Mouse (Mus musculus) ES-E14 (cell line): Measurements from ENCODE around the gene Zfp810. TPM values are rescaled to one million over a fixed set of nuclear protein-coding genes. Genes with fewer than 3 reads are reported as not detected.

ENCODE experiments used
- DNase-seq: peaks from one replicate; pipeline ENCODE4 v3.0.0-alpha.2; 2013; ENCODE audit warnings: low read depth, low spot score
- H3K27ac ChIP-seq: 2 replicates; pipeline ENCODE4 v1.5.1; 2012; ENCODE audit warnings: low read depth, mild to moderate bottlenecking, low read length, moderate library complexity, mixed read lengths; ENCODE audit not compliant: poor library complexity, insufficient read depth, severe bottlenecking
- H3K36me3 ChIP-seq: 2 replicates; pipeline ENCODE4 v1.6.1; 2012; ENCODE audit warnings: mild to moderate bottlenecking, low read length, moderate library complexity, mixed read lengths; ENCODE audit not compliant: control insufficient read depth, poor library complexity, insufficient read depth, severe bottlenecking
- H3K4me1 ChIP-seq, 2 experiments: fragments of 150-350 bp in 1 of 2; sonication (generic) in 1 of 2; 2 replicates each; pipeline ENCODE4 v1.6.1; 2012; ENCODE audit warnings: low read length in 2 of 2, mild to moderate bottlenecking in 1 of 2, mixed read lengths in 1 of 2; ENCODE audit not compliant: control insufficient read depth in 2 of 2, insufficient read depth in 2 of 2, poor library complexity in 1 of 2
- H3K4me3 ChIP-seq, 2 experiments: fragments of 150-350 bp in 1 of 2; sonication (generic) in 1 of 2; 2 replicates each; pipeline ENCODE4 v1.5.1; 2012; ENCODE audit warnings: low read length in 2 of 2, low read depth in 1 of 2, mild to moderate bottlenecking in 1 of 2, mixed read lengths in 1 of 2; ENCODE audit not compliant: insufficient read depth in 1 of 2, poor library complexity in 1 of 2, severe bottlenecking in 1 of 2
- H3K9ac ChIP-seq: 2 replicates; pipeline ENCODE4 v1.6.1; 2012; ENCODE audit warnings: low read depth, mild to moderate bottlenecking, low read length, mixed read lengths; ENCODE audit not compliant: poor library complexity, insufficient read depth, severe bottlenecking
- H3K9me3 ChIP-seq: fragments of 150-350 bp; sonication (generic); 2 replicates; pipeline ENCODE4 v1.6.1; 2012; ENCODE audit warnings: low read depth, mild to moderate bottlenecking, low read length; ENCODE audit not compliant: control insufficient read depth, insufficient read depth
- CHD2 ChIP-seq: IDR thresholded peaks from 2 replicates; pipeline ENCODE4 v1.6.1; 2014; ENCODE audit warnings: mild to moderate bottlenecking, low read depth, low read length, inconsistent platforms
- HCFC1 ChIP-seq: IDR thresholded peaks from 2 replicates; pipeline ENCODE4 v1.6.1; 2012; ENCODE audit warnings: low read length, inconsistent platforms, borderline replicate concordance; ENCODE audit not compliant: insufficient read depth
- MAFK ChIP-seq: IDR thresholded peaks from 2 replicates; pipeline ENCODE4 v1.6.1; 2014; ENCODE audit warnings: mild to moderate bottlenecking, low read depth, low read length, inconsistent platforms; ENCODE audit not compliant: insufficient read depth
- ZC3H11A ChIP-seq: IDR thresholded peaks from 2 replicates; pipeline ENCODE4 v1.6.1; 2012; ENCODE audit warnings: low read depth, mild to moderate bottlenecking, inconsistent platforms, low read length, borderline replicate concordance
- ZNF384 ChIP-seq: IDR thresholded peaks from 2 replicates; pipeline ENCODE4 v1.6.1; 2012; ENCODE audit warnings: low read depth, low read length, inconsistent platforms
- in situ Hi-C, 2 experiments: fragments of 600-800 bp; cut with MboI; formaldehyde crosslinking; loops; one replicate each; pipeline ENCODE4 v1.15.1; 2025; ENCODE audit warnings: low sequenced_read_pairs in 2 of 2, inconsistent platforms in 1 of 2; ENCODE audit not compliant: unreplicated experiment in 2 of 2
- total RNA-seq: library from RNA; depleted of rRNA; stranded (reverse); fragments of 300-350 nt; gene quantifications from 2 replicates; pipeline ENCODE4 v1.2.3, GENCODE M21; 2012

Zfp810 gene
- total RNA-seq, 1 experiment: 7.8 TPM

DNA sequence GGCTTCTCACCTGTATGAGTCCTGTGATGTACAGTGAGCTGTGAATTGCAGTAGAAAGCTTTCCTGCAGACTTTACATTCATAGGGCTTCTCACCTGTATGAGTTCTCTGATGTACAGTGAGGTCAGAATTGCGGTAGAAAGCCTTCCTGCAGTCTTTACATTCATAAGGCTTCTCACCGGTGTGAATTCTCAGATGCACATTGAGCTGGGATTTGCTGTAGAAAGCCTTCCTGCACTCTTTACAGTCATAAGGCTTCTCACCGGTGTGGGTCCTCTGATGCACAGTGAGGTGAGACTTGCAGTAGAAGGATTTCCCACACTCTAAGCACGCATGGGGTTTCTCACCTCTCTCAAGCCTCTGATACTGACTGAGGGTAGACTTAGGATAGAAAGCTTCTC, 28.7 kb downstream of the Zfp810 start:
- TF ChIP-seq MAFK: no peak
- TF ChIP-seq HCFC1: no peak
- no peak for TF ChIP-seq ZNF384
- TF ChIP-seq ZC3H11A: no peak
- TF ChIP-seq CHD2: no peak
- Histone ChIP-seq H3K4me1 (no peaks in the 10 kb centered on the region), H3K9ac (no peak overlapping the region), H3K27ac (no peak overlapping the region), H3K36me3 (no peaks in the 10 kb centered on the region), H3K9me3 (no peaks in the 10 kb centered on the region), H3K4me3 (no peak overlapping the region)
- DNase-seq: no peak
- in situ Hi-C loops: no loop called here

- Histone ChIP-seq H3K27ac (no peak overlapping the region), H3K9me3 (no peaks in the 10 kb centered on the region), H3K9ac (no peak overlapping the region), H3K36me3 (no peaks in the 10 kb centered on the region), H3K4me1 (no peaks in the 10 kb centered on the region), H3K4me3 (no peak overlapping the region)
- in situ Hi-C loops: no loop called here
- TF ChIP-seq ZC3H11A (no peak), HCFC1 (no peak), ZNF384 (no peak), CHD2 (no peak), MAFK (no peak)
- no peak for DNase-seq
Observed at GRCm38 (mm10) chr9:22268886-22269285, 38.6 kb downstream of the Zfp810 start.

- H3K36me3 ChIP-seq: peaks cover 2% of the 10 kb centered on the region
- no peaks in the 10 kb centered on the region for H3K9me3 ChIP-seq
- in situ Hi-C loops: no loop called here
- H3K4me1 ChIP-seq: no peaks in the 10 kb centered on the region; a peak in 1 of 4 replicates
- H3K9ac ChIP-seq: no peak overlapping the region
- no peak for TF ChIP-seq HCFC1
- TF ChIP-seq ZC3H11A: no peak
- no peak for TF ChIP-seq MAFK
- no peak for TF ChIP-seq ZNF384
- TF ChIP-seq CHD2: no peak
- no peak overlapping the region for H3K27ac ChIP-seq
- DNase-seq: peak; percentile 15
- H3K4me3 ChIP-seq: peak overlapping the region in 1 of 2 experiments; percentile 7; a peak in 1 of 4 replicates
Observed at GRCm38 (mm10) chr9:22262611-22263010, 44.8 kb downstream of the Zfp810 start.

DNA sequence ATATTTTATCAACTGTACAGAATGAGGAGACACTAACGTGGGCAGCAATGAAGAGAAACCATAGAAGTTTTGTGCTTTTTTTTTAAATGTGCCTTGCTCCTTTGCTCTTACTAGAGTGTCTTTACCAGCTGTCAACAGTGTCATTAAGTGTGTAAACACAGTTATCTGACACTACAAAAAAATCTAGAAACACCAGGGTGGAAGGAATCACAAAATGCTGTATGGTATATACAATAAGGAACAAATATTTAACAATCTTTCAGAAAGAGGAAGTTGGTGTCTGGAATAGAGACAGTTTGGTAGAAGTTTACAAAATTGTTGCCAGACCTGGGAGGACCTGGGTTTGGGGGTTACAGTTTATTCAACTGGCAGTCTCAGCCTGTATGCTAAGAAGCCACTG, 45.9 kb downstream of the Zfp810 start:
- DNase-seq: no peak
- Histone ChIP-seq H3K4me1 (no peaks in the 10 kb centered on the region; a peak in 1 of 4 replicates), H3K9ac (no peak overlapping the region), H3K4me3 (no peak overlapping the region), H3K27ac (no peak overlapping the region), H3K36me3 (peaks cover 2% of the 10 kb centered on the region), H3K9me3 (no peaks in the 10 kb centered on the region)
- in situ Hi-C loops: no loop called here
- TF ChIP-seq ZC3H11A (no peak), HCFC1 (no peak), CHD2 (no peak), ZNF384 (no peak), MAFK (no peak)

DNA sequence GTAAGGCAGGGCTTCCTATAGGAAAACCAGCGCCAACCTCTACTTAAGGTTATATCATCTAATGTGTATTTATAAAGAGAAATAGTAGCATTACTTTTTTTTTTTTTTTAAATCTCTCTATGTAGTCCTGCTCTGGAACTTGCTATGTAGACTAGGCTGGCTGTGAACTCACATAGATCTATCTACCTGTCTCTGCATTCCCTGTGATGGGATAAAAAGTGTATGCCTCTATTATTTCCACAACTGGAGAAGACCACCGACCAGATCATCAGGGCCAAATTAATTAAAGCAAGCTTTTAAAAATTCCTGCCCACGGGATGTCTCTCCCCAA, 47.4 kb downstream of the Zfp810 start:
- Histone ChIP-seq H3K9me3 (no peaks in the 10 kb centered on the region), H3K36me3 (peaks cover 13% of the 10 kb centered on the region), H3K27ac (no peak overlapping the region), H3K4me1 (no peaks in the 10 kb centered on the region; a peak in 1 of 4 replicates), H3K9ac (no peak overlapping the region), H3K4me3 (peak overlapping the region; percentile 19 to 99; a peak in 3 of 4 replicates)
- TF ChIP-seq ZNF384: no peak
- TF ChIP-seq CHD2: no peak
- in situ Hi-C loops: no loop called here
- no peak for DNase-seq
